Mouse (Mus musculus) E14TG2a.4 (cell line): ENCODE data around the gene Gm20388.

ENCODE experiments used
- CTCF ChIP-seq: conservative IDR thresholded peaks from 2 replicates; pipeline ENCODE4 v1.5.1; 2014; ENCODE audit warnings: low read length
- POU5F1 ChIP-seq: IDR thresholded peaks from 2 replicates; pipeline ENCODE4 v1.6.1; 2014; ENCODE audit warnings: low read length, borderline replicate concordance

DNA sequence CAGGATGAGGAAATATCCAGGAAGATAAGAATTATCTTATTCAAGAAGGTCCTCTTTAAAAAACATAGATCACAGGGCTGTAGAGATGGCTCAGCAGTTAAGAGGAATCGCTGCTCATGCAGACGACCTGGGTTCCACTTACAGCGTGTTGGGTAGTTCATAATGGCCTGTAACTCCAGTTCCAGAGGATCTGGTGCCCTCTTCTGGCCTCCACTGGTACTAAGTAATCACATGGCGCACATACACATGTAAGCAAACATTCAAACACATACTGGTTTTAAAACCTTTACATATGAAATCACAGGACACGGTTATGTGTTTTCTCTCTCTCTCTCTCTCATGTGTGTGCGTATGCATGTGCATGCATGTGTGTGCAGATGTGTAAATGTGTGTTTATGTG lies 1226.2 kb downstream of the Gm20388 start:
- peak; percentile 40 for TF ChIP-seq CTCF
- TF ChIP-seq POU5F1 = no peak
